Mouse (Mus musculus): Measurements from ENCODE around the gene Unc5b. TPM values are rescaled to one million over a fixed set of nuclear protein-coding genes. Genes with fewer than 3 reads are reported as not detected.

The Unc5b gene
- polyA plus RNA-seq, 1 experiment from 2014 or later: 2.4 TPM

DNA sequence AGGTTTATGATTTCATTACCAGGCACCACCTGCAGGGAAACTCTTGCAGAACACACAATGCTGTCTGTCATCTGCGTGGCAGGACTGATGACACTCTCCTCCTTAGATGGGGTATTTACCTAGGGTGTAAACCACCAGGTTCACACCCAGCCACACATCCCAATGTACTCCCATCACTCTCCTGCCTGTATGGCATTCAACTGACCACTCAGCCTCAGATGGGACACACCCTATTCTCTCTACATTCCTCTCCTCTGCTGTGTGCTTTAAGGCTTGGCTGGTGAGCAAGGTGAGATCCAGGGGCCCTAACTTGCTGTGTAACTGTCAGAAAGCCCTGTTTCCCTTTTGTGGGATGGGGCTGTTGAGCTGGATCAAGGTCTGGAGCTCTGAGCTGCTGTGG, 69.3 kb downstream of the Unc5b start:
- ATAC-seq (ENCODE audit: low FRiP score, low TSS enrichment): no peak
- Histone ChIP-seq H3K9ac (replicated peaks; ENCODE audit: low read length) (no peak overlapping the region), H3K9me3 (ENCODE audit: control insufficient read depth, low read length) (no peaks in the 10 kb centered on the region), H3K27ac (replicated peaks; ENCODE audit: low read depth, low read length) (no peak overlapping the region), H3K4me3 (replicated peaks; ENCODE audit: low read depth, low read length) (no peak overlapping the region), H3K4me2 (ENCODE audit: low read length) (no peak overlapping the region), H3K36me3 (ENCODE audit: control insufficient read depth, insufficient read depth, low read length) (no peaks in the 10 kb centered on the region), H3K27me3 (ENCODE audit: control insufficient read depth, insufficient read depth, low read length) (no peaks in the 10 kb centered on the region), H3K4me1 (ENCODE audit: control insufficient read depth, insufficient read depth, low read length) (no peaks in the 10 kb centered on the region)
- no peak for DNase-seq
- 76% methylated on average over 1 of the region's 1 CpGs for WGBS

DNA sequence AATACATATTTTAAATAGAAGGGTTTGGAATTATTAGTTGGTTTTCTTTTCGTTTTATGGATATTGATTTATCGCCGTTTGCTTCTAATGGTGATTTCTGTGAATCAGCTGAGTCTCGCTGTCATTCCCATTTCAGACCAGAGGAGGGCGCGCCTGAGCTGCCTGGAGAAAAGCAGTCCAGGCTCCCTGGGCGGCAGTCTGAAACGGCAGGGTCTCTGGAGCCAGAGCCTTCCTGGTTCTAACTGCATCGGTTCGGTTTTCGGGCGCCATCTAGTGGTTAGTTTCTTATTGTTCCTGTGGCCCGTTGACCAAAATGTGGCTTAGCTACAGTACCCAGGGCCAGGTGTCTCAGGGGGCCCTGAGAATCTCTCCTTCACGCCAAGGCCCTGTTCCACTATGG, 71.0 kb downstream of the Unc5b start:
- no peak overlapping the region for H3K27ac ChIP-seq (replicated peaks; ENCODE audit: low read depth, low read length)
- 5% methylated on average over 14 of the region's 14 CpGs for WGBS
- no peaks in the 10 kb centered on the region for H3K36me3 ChIP-seq (ENCODE audit: control insufficient read depth, insufficient read depth, low read length)
- peak; percentile 98 for DNase-seq
- H3K9me3 ChIP-seq (ENCODE audit: control insufficient read depth, low read length): no peaks in the 10 kb centered on the region
- H3K4me3 ChIP-seq (replicated peaks; ENCODE audit: low read depth, low read length): no peak overlapping the region
- no peaks in the 10 kb centered on the region for H3K27me3 ChIP-seq (ENCODE audit: control insufficient read depth, insufficient read depth, low read length)
- H3K4me1 ChIP-seq (ENCODE audit: control insufficient read depth, insufficient read depth, low read length): no peaks in the 10 kb centered on the region
- H3K4me2 ChIP-seq (ENCODE audit: low read length): no peak overlapping the region
- H3K9ac ChIP-seq (replicated peaks; ENCODE audit: low read length): no peak overlapping the region
- ATAC-seq (ENCODE audit: low FRiP score, low TSS enrichment): peak; percentile 75

DNA sequence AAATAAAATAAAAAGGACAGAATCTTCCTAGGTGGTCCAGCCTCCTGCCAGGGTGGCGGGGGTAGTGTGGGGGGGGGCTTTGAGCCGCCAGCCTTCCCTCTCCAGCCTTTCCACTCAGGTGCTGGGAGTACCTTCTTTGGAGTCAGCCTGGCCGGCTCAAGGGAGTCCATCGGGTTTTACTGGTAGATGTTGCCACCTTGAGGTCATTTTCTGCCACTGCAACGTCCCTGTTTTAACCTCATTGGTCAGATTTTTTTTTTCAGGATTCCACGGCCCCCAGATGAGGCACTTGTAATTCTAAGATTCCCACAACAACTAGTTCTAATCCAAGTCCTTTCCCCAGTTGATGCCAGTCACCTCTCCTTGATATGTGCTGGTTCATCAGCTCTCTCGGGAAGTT, 74.4 kb downstream of the Unc5b start:
- Histone ChIP-seq H3K27me3 (ENCODE audit: control insufficient read depth, insufficient read depth, low read length) (no peaks in the 10 kb centered on the region), H3K4me3 (replicated peaks; ENCODE audit: low read depth, low read length) (no peak overlapping the region), H3K27ac (replicated peaks; ENCODE audit: low read depth, low read length) (no peak overlapping the region), H3K4me1 (ENCODE audit: control insufficient read depth, insufficient read depth, low read length) (no peaks in the 10 kb centered on the region), H3K9ac (replicated peaks; ENCODE audit: low read length) (no peak overlapping the region), H3K4me2 (ENCODE audit: low read length) (no peak overlapping the region), H3K9me3 (ENCODE audit: control insufficient read depth, low read length) (no peaks in the 10 kb centered on the region), H3K36me3 (ENCODE audit: control insufficient read depth, insufficient read depth, low read length) (no peaks in the 10 kb centered on the region)
- ATAC-seq (ENCODE audit: low FRiP score, low TSS enrichment) (no peak), DNase-seq (peak; percentile 87)
- 5% methylated on average over 7 of the region's 7 CpGs for WGBS

DNA sequence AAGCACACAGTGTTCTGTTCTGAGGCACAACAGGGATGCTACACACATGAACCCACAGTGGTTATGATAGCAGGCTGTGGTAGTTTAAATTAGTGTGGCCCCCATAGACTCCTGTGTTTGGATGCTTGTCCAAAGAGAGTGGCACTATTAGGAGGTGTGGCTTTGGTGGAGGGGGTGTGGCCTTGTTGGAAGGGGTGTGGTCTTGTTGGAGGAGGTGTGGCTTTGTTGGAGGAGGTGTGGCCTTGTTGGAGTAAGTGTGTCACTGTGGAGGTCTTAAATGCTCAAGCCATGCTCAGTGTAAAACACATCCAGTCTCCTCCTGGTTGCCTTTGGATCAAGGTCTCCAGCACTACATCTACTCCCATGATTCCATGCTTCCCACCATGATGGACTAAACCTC, 75.2 kb downstream of the Unc5b start:
- ATAC-seq (ENCODE audit: low FRiP score, low TSS enrichment): no peak
- DNase-seq: no peak
- no peaks in the 10 kb centered on the region for H3K9me3 ChIP-seq (ENCODE audit: control insufficient read depth, low read length)

DNA sequence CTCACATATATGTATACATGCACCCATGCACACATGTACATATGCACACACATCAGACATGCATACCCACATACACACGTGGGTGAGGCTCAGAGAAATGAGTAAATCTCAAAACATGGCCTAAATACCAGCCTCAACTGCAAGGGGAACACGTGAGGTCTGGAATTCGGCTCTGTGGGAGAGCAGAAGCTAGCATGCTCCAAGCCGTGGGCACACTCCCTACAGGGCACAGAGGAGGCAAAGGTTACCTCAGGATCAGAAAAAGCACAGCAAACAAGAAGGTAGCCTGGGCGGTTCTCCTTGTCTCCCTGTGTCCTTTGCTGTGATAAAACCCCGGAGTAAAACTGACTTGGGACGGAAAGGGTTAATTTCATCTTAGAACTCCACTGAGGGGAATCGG, 77.4 kb downstream of the Unc5b start:
- no peak overlapping the region for H3K27ac ChIP-seq (replicated peaks; ENCODE audit: low read depth, low read length)
- no peak overlapping the region for H3K9ac ChIP-seq (replicated peaks; ENCODE audit: low read length)
- H3K4me2 ChIP-seq (ENCODE audit: low read length): no peak overlapping the region
- no peaks in the 10 kb centered on the region for H3K36me3 ChIP-seq (ENCODE audit: control insufficient read depth, insufficient read depth, low read length)
- H3K27me3 ChIP-seq (ENCODE audit: control insufficient read depth, insufficient read depth, low read length): no peaks in the 10 kb centered on the region
- H3K4me1 ChIP-seq (ENCODE audit: control insufficient read depth, insufficient read depth, low read length): peaks cover 3% of the 10 kb centered on the region; the same call in 1 of the 2 replicates
- DNase-seq (no peak), ATAC-seq (ENCODE audit: low FRiP score, low TSS enrichment) (no peak)
- no peak overlapping the region for H3K4me3 ChIP-seq (replicated peaks; ENCODE audit: low read depth, low read length)
- 78% methylated on average over 8 of the region's 8 CpGs for WGBS
- no peaks in the 10 kb centered on the region for H3K9me3 ChIP-seq (ENCODE audit: control insufficient read depth, low read length)

More for the DNA sequence above, 75.2 kb downstream of the Unc5b start:
- Histone ChIP-seq H3K27ac (replicated peaks; ENCODE audit: low read depth, low read length) (no peak overlapping the region), H3K9ac (replicated peaks; ENCODE audit: low read length) (no peak overlapping the region), H3K36me3 (ENCODE audit: control insufficient read depth, insufficient read depth, low read length) (no peaks in the 10 kb centered on the region), H3K27me3 (ENCODE audit: control insufficient read depth, insufficient read depth, low read length) (no peaks in the 10 kb centered on the region), H3K4me2 (ENCODE audit: low read length) (no peak overlapping the region), H3K4me1 (ENCODE audit: control insufficient read depth, insufficient read depth, low read length) (peaks cover 3% of the 10 kb centered on the region; the same call in 1 of the 2 replicates), H3K4me3 (replicated peaks; ENCODE audit: low read depth, low read length) (no peak overlapping the region)

- DNase-seq (no peak), ATAC-seq (ENCODE audit: low FRiP score, low TSS enrichment) (no peak; the same call in 1 of the 2 replicates)
- Histone ChIP-seq H3K9me3 (ENCODE audit: control insufficient read depth, low read length) (no peaks in the 10 kb centered on the region), H3K36me3 (ENCODE audit: control insufficient read depth, insufficient read depth, low read length) (0 out of 2 replicates have a peak, but pooled peaks cover 4% of the 10 kb centered on the region), H3K27me3 (ENCODE audit: control insufficient read depth, insufficient read depth, low read length) (no peaks in the 10 kb centered on the region), H3K4me3 (replicated peaks; ENCODE audit: low read depth, low read length) (peak overlapping the region; percentile 58; the same call in 1 of the 2 replicates), H3K27ac (replicated peaks; ENCODE audit: low read depth, low read length) (no peak overlapping the region), H3K9ac (replicated peaks; ENCODE audit: low read length) (no peak overlapping the region), H3K4me1 (ENCODE audit: control insufficient read depth, insufficient read depth, low read length) (peaks cover 3% of the 10 kb centered on the region), H3K4me2 (ENCODE audit: low read length) (peak overlapping the region; percentile 84)
- 77% methylated on average over 9 of the region's 9 CpGs for WGBS
These were observed 78.1 kb downstream of the Unc5b start for GRCm38 (mm10) chr10:60753261-60753660.

GRCm38 (mm10) chr10:60752040-60753020, 79.1 kb downstream of the Unc5b start, which contains the start of gene Slc29a3:
TSS of gene Slc29a3 (minus strand) at chr10:60752794.
- Histone ChIP-seq H3K4me2 (ENCODE audit: low read length) (peak within 1 kb of the TSS; percentile 84), H3K4me1 (ENCODE audit: control insufficient read depth, insufficient read depth, low read length) (peaks cover 3% of the 10 kb centered on the region), H3K27me3 (ENCODE audit: control insufficient read depth, insufficient read depth, low read length) (no peaks in the 10 kb centered on the region), H3K36me3 (ENCODE audit: control insufficient read depth, insufficient read depth, low read length) (0 out of 2 replicates have a peak, but pooled peaks cover 4% of the 10 kb centered on the region), H3K4me3 (replicated peaks; ENCODE audit: low read depth, low read length) (peak within 1 kb of the TSS; percentile 58), H3K27ac (replicated peaks; ENCODE audit: low read depth, low read length) (peak within 1 kb of the TSS; percentile 71), H3K9ac (replicated peaks; ENCODE audit: low read length) (peak within 1 kb of the TSS; percentile 74), H3K9me3 (ENCODE audit: control insufficient read depth, low read length) (no peaks in the 10 kb centered on the region)
- ATAC-seq (ENCODE audit: low FRiP score, low TSS enrichment) (peak; percentile 92), DNase-seq (peak; percentile 96)
- WGBS: 3% methylated on average over 41 of the region's 41 CpGs

DNA sequence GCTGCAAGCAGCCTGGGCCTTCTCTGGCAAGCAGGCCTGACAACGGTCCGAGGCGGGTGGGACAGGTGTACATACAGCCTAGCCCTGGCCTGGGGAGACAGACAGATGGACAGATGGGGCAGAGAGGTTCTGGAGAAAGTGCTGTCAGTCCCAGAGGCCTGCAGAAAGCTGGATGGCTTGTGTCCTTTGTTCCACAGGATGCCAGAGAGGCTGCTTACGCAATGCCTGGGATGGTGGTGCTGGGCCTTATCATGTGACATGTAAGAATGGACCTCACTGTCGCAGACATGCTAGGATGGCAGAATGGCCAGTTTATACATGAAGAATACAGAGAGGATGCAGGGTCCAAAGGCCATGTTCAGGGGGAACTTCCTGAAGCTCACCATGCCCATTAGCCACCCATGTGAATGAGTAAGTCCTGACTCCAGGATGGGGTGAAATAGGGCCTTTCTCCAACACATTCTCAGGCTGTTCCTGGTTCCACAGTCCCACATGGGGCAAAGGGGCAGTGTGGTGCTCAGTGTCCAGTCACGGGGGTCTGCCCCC, 83.6 kb downstream of the Unc5b start:
- no peak overlapping the region for H3K4me3 ChIP-seq (replicated peaks; ENCODE audit: low read depth, low read length)
- peak overlapping the region; percentile 36; the same call in 1 of the 2 replicates for H3K9ac ChIP-seq (replicated peaks; ENCODE audit: low read length)
- H3K4me2 ChIP-seq (ENCODE audit: low read length): no peak overlapping the region
- DNase-seq: no peak
- WGBS: 91% methylated on average over 6 of the region's 6 CpGs
- no peak overlapping the region for H3K27ac ChIP-seq (replicated peaks; ENCODE audit: low read depth, low read length)
- ATAC-seq (ENCODE audit: low FRiP score, low TSS enrichment): no peak
- no peaks in the 10 kb centered on the region for H3K27me3 ChIP-seq (ENCODE audit: control insufficient read depth, insufficient read depth, low read length)
- peaks cover 3% of the 10 kb centered on the region for H3K4me1 ChIP-seq (ENCODE audit: control insufficient read depth, insufficient read depth, low read length)
- 0 out of 2 replicates have a peak, but pooled peaks cover 4% of the 10 kb centered on the region for H3K36me3 ChIP-seq (ENCODE audit: control insufficient read depth, insufficient read depth, low read length)
- H3K9me3 ChIP-seq (ENCODE audit: control insufficient read depth, low read length): no peaks in the 10 kb centered on the region

All from midbrain, embryonic 14.5 days (tissue).